Mouse (Mus musculus) lung, adult 2 months (tissue): ENCODE measurements at regions not wholly inside any gene's neighbourhood (a gene's known extent, or its start where the extent isn't known, plus 50 kb on each side); places are given as distances from the start of the nearest gene placed in this dataset.

Source experiments
- CTCF ChIP-seq: fragments of 200-500 bp; IDR thresholded peaks from 2 replicates; pipeline ENCODE4 v1.5.1; 2011; ENCODE audit warnings: mild to moderate bottlenecking, low read length, control low read depth; ENCODE audit not compliant: insufficient read depth
- POLR2A ChIP-seq: fragments of 200-500 bp; IDR thresholded peaks from 2 replicates; pipeline ENCODE4 v1.6.1; 2011; ENCODE audit warnings: low read depth, mild to moderate bottlenecking, control low read depth, low read length, borderline replicate concordance; ENCODE audit errors: extremely low read depth

- TF ChIP-seq POLR2A (no peak), CTCF (no peak)
Measured at GRCm38 (mm10) chr8:113190537-113190936, 444.9 kb upstream of the Mon1b start.
